Mouse (Mus musculus): ENCODE measurements around the gene Esp8. TPM values are rescaled to one million over a fixed set of nuclear protein-coding genes. Genes with fewer than 3 reads are reported as not detected.
"Not testable (repeated sequence)": the region's sequence is repeated elsewhere in the genome, so short reads cannot be mapped to it uniquely, and the experiment has no call there.

Gene Esp8
- not detected in 2 replicates for polyA plus RNA-seq (2012; rRNA removed)

GRCm38 (mm10) chr17:40519818-40520217 lies at the start of gene Esp8:
Gene Esp8, plus strand, starts transcription at chr17:40520022.
- Histone ChIP-seq H3K27ac (ENCODE audit: insufficient read depth, low read length) (no peak within 1 kb of the TSS), H3K4me3 (ENCODE audit: insufficient read depth, low read length) (no peak within 1 kb of the TSS), H3K4me1 (ENCODE audit: control insufficient read depth, insufficient read depth, low read length) (no peaks in the 10 kb centered on the region)
- no peak for TF ChIP-seq POLR2A (IDR thresholded peaks at IDR 0.05; ENCODE audit: extremely low read depth, insufficient read depth, low read length)
- no peak for TF ChIP-seq CTCF (IDR thresholded peaks at IDR 0.05; ENCODE audit: extremely low read depth, insufficient read depth, low read length)

GRCm38 (mm10) chr17:40483566-40483965 lies 36.3 kb upstream of the Esp8 start:
- H3K4me1 ChIP-seq (ENCODE audit: control insufficient read depth, insufficient read depth, low read length); H3K4me3 ChIP-seq (ENCODE audit: insufficient read depth, low read length); H3K27ac ChIP-seq (ENCODE audit: insufficient read depth, low read length): not testable (repeated sequence)

GRCm38 (mm10) chr17:40495468-40496185 lies 24.2 kb upstream of the Esp8 start:
- H3K4me1 ChIP-seq (ENCODE audit: control insufficient read depth, insufficient read depth, low read length); H3K4me3 ChIP-seq (ENCODE audit: insufficient read depth, low read length); H3K27ac ChIP-seq (ENCODE audit: insufficient read depth, low read length): not testable (repeated sequence)

- no peak overlapping the region for H3K4me3 ChIP-seq (ENCODE audit: insufficient read depth, low read length)
- no peak overlapping the region for H3K27ac ChIP-seq (ENCODE audit: insufficient read depth, low read length)
- H3K4me1 ChIP-seq (ENCODE audit: control insufficient read depth, insufficient read depth, low read length) = no peaks in the 10 kb centered on the region
- TF ChIP-seq CTCF (IDR thresholded peaks at IDR 0.05; ENCODE audit: extremely low read depth, insufficient read depth, low read length) (no peak), POLR2A (IDR thresholded peaks at IDR 0.05; ENCODE audit: extremely low read depth, insufficient read depth, low read length) (no peak)
Observed at GRCm38 (mm10) chr17:40529813-40530212, 10.0 kb downstream of the Esp8 start.

GRCm38 (mm10) chr17:40531147-40531546 lies 11.3 kb downstream of the Esp8 start:
- Histone ChIP-seq H3K27ac (ENCODE audit: insufficient read depth, low read length) (no peak overlapping the region), H3K4me1 (ENCODE audit: control insufficient read depth, insufficient read depth, low read length) (no peaks in the 10 kb centered on the region), H3K4me3 (ENCODE audit: insufficient read depth, low read length) (no peak overlapping the region)
- TF ChIP-seq POLR2A (IDR thresholded peaks at IDR 0.05; ENCODE audit: extremely low read depth, insufficient read depth, low read length) = no peak
- TF ChIP-seq CTCF (IDR thresholded peaks at IDR 0.05; ENCODE audit: extremely low read depth, insufficient read depth, low read length) = no peak

GRCm38 (mm10) chr17:40547005-40547404 lies 27.2 kb downstream of the Esp8 start:
- H3K27ac ChIP-seq (ENCODE audit: insufficient read depth, low read length); H3K4me3 ChIP-seq (ENCODE audit: insufficient read depth, low read length); H3K4me1 ChIP-seq (ENCODE audit: control insufficient read depth, insufficient read depth, low read length): not testable (repeated sequence)

GRCm38 (mm10) chr17:40553470-40553869 lies 33.6 kb downstream of the Esp8 start:
- no peak overlapping the region for H3K27ac ChIP-seq (ENCODE audit: insufficient read depth, low read length)
- no peak for TF ChIP-seq CTCF (IDR thresholded peaks at IDR 0.05; ENCODE audit: extremely low read depth, insufficient read depth, low read length)
- TF ChIP-seq POLR2A (IDR thresholded peaks at IDR 0.05; ENCODE audit: extremely low read depth, insufficient read depth, low read length) = no peak

GRCm38 (mm10) chr17:40561207-40561606 lies 41.4 kb downstream of the Esp8 start, which contains the start of gene Esp6:
Gene Esp6, plus strand, starts transcription at chr17:40561507.
- TF ChIP-seq POLR2A (IDR thresholded peaks at IDR 0.05; ENCODE audit: extremely low read depth, insufficient read depth, low read length) = no peak
- TF ChIP-seq CTCF (IDR thresholded peaks at IDR 0.05; ENCODE audit: extremely low read depth, insufficient read depth, low read length) = no peak
- H3K27ac ChIP-seq (ENCODE audit: insufficient read depth, low read length) = no peak within 1 kb of the TSS
- no peaks in the 10 kb centered on the region for H3K4me1 ChIP-seq (ENCODE audit: control insufficient read depth, insufficient read depth, low read length)
- H3K4me3 ChIP-seq (ENCODE audit: insufficient read depth, low read length) = no peak within 1 kb of the TSS

More at GRCm38 (mm10) chr17:40553470-40553869, 33.6 kb downstream of the Esp8 start:
- H3K4me1 ChIP-seq (ENCODE audit: control insufficient read depth, insufficient read depth, low read length) = no peaks in the 10 kb centered on the region
- H3K4me3 ChIP-seq (ENCODE audit: insufficient read depth, low read length) = no peak overlapping the region

Other genes starting within 250 kb of the Esp8 start
- not detected in 2 replicates for gene Crisp1, start 200.8 kb upstream of the Esp8 start, polyA plus RNA-seq (2012; rRNA removed)
- gene Esp6, start 41.5 kb downstream of the Esp8 start, polyA plus RNA-seq (2012; rRNA removed) = not detected in 2 replicates
- not detected in 2 replicates for gene Esp4, start 78.6 kb downstream of the Esp8 start, polyA plus RNA-seq (2012; rRNA removed)
- gene Esp3, start 112.1 kb downstream of the Esp8 start, polyA plus RNA-seq (2012; rRNA removed) = not detected in 2 replicates
- gene Esp1, start 207.1 kb downstream of the Esp8 start, polyA plus RNA-seq (2012; rRNA removed) = not detected in 2 replicates